Comparison of ENCODE assay signal across 13 mouse cellular contexts in genomic region chr13:89493169-89493568, GRCm38 (mm10). TPM values are rescaled to one million over a fixed set of nuclear protein-coding genes. Genes with fewer than 3 reads are reported as not detected.
DNase-seq lines count a peak whose midpoint lies in the region; ATAC-seq lines count a peak whose summit lies in the region.
"Had no signal": no experiment of that assay in that cellular context is flagged by ENCODE, and none has a peak within 500 bp of the region (broad histone marks: within the 10 kb centered on the region; RNA-seq: fewer than 3 reads in every experiment).

No protein-coding gene starts in this region.

- H3K27ac ChIP-seq in kidney, embryonic 15.5 days: no peak overlapping the region
- H3K27ac ChIP-seq in kidney, embryonic 14.5 days (ENCODE audit: low read depth, low read length): no peak overlapping the region
- no peak overlapping the region for H3K27ac ChIP-seq in hindbrain, embryonic 14.5 days
- H3K27ac ChIP-seq: hindbrain, embryonic 12.5 days; midbrain, embryonic 13.5 days had no signal

- no peaks in the 10 kb centered on the region for H3K4me1 ChIP-seq in kidney, embryonic 15.5 days
- no peaks in the 10 kb centered on the region for H3K4me1 ChIP-seq in kidney, embryonic 14.5 days (ENCODE audit: control insufficient read depth, insufficient read depth, low read length)
- no peaks in the 10 kb centered on the region for H3K4me1 ChIP-seq in hindbrain, embryonic 14.5 days (replicated peaks; ENCODE audit: control insufficient read depth, insufficient read depth, low read length)
- H3K4me1 ChIP-seq: hindbrain, embryonic 12.5 days; midbrain, embryonic 13.5 days had no signal

- no peaks in the 10 kb centered on the region for H3K9me3 ChIP-seq in kidney, embryonic 15.5 days (replicated peaks)
- no peaks in the 10 kb centered on the region for H3K9me3 ChIP-seq in kidney, embryonic 14.5 days (ENCODE audit: control insufficient read depth, low read length)
- H3K9me3 ChIP-seq in hindbrain, embryonic 14.5 days (ENCODE audit: control insufficient read depth, low read length): no peaks in the 10 kb centered on the region
- H3K9me3 ChIP-seq: hindbrain, embryonic 12.5 days; midbrain, embryonic 13.5 days had no signal

- peak; percentile 4 for DNase-seq in liver
- DNase-seq in mesoderm, embryonic 11.5 days (ENCODE audit: low read depth, low spot score): peak; percentile 30
- DNase-seq in hindbrain, embryonic 14.5 days (ENCODE audit: low spot score): no peak
- DNase-seq: cerebellum, postnatal 36 days; gastrocnemius, postnatal 25 days had no signal

- ATAC-seq in kidney, embryonic 15.5 days (replicated peaks; ENCODE audit: low FRiP score): peak; percentile 33; the same call in 1 of the 2 replicates
- ATAC-seq in kidney, embryonic 14.5 days (ENCODE audit: low FRiP score, low TSS enrichment): no peak
- ATAC-seq in common myeloid progenitor, adult 5-6 weeks (replicated peaks; ENCODE audit: low read depth, poor library complexity, severe bottlenecking): peak; percentile 66; the same call in 1 of the 2 replicates
- ATAC-seq in hindbrain, embryonic 14.5 days (ENCODE audit: low FRiP score): no peak
- no peak for ATAC-seq in erythroblast, adult 5-6 weeks (replicated peaks; ENCODE audit: low FRiP score, poor library complexity, severe bottlenecking)
- ATAC-seq: intestine, embryonic 16.5 days; midbrain, embryonic 13.5 days had no signal

- H3K36me3 ChIP-seq in kidney, embryonic 15.5 days: no peaks in the 10 kb centered on the region
- H3K36me3 ChIP-seq in kidney, embryonic 14.5 days (ENCODE audit: control insufficient read depth, insufficient read depth, low read length): no peaks in the 10 kb centered on the region
- no peaks in the 10 kb centered on the region for H3K36me3 ChIP-seq in hindbrain, embryonic 14.5 days (replicated peaks; ENCODE audit: control insufficient read depth, insufficient read depth)
- H3K36me3 ChIP-seq: hindbrain, embryonic 12.5 days; midbrain, embryonic 13.5 days had no signal

- H3K4me3 ChIP-seq in kidney, embryonic 15.5 days (replicated peaks): no peak overlapping the region
- no peak overlapping the region for H3K4me3 ChIP-seq in kidney, embryonic 14.5 days (ENCODE audit: low read length)
- H3K4me3 ChIP-seq in hindbrain, embryonic 14.5 days (replicated peaks; ENCODE audit: low read length): no peak overlapping the region
- H3K4me3 ChIP-seq: hindbrain, embryonic 12.5 days; midbrain, embryonic 13.5 days had no signal

- H3K9ac ChIP-seq in kidney, embryonic 15.5 days: no peak overlapping the region
- H3K9ac ChIP-seq in kidney, embryonic 14.5 days (ENCODE audit: low read depth, low read length): no peak overlapping the region
- H3K9ac ChIP-seq in hindbrain, embryonic 14.5 days: no peak overlapping the region
- H3K9ac ChIP-seq: hindbrain, embryonic 12.5 days; midbrain, embryonic 13.5 days had no signal

- no peaks in the 10 kb centered on the region for H3K27me3 ChIP-seq in kidney, embryonic 15.5 days
- no peaks in the 10 kb centered on the region for H3K27me3 ChIP-seq in kidney, embryonic 14.5 days (ENCODE audit: control insufficient read depth, insufficient read depth, low read length)
- H3K27me3 ChIP-seq in hindbrain, embryonic 14.5 days (ENCODE audit: control insufficient read depth, insufficient read depth, low read length): no peaks in the 10 kb centered on the region
- H3K27me3 ChIP-seq: hindbrain, embryonic 12.5 days; midbrain, embryonic 13.5 days had no signal

- H3K4me2 ChIP-seq in kidney, embryonic 15.5 days: no peak overlapping the region
- H3K4me2 ChIP-seq in kidney, embryonic 14.5 days (replicated peaks; ENCODE audit: low read depth, low read length): no peak overlapping the region
- no peak overlapping the region for H3K4me2 ChIP-seq in hindbrain, embryonic 14.5 days (replicated peaks)
- H3K4me2 ChIP-seq: hindbrain, embryonic 12.5 days; midbrain, embryonic 13.5 days had no signal

RNA-seq across cellular contexts. Expression of gene Hapln1, which starts 46.4 kb away (rescaled TPM):
- 8.9 and 9.8 TPM in 2 replicates for polyA plus RNA-seq in kidney, embryonic 15.5 days (2015; fragmentation: Nextera tagmentation; extraction: Ambion mirVana)
- polyA plus RNA-seq in kidney, embryonic 14.5 days (2014; fragmentation: Nextera tagmentation; extraction: Ambion mirVana): 8.9 and 12.8 TPM in 2 replicates
- not detected in 2 replicates for total RNA-seq in common myeloid progenitor, adult 5-6 weeks (2017)
- polyA plus RNA-seq in hindbrain, embryonic 14.5 days (2014; fragmentation: Nextera tagmentation; extraction: Ambion mirVana): 0.48 and 0.62 TPM in 2 replicates
- total RNA-seq in erythroblast, adult 5-6 weeks (2015; ENCODE audit: low replicate concordance): not detected in 2 replicates
- total RNA-seq in erythroblast, adult 5-6 weeks (2017; ENCODE audit: low replicate concordance): not detected in 2 replicates
- polyA plus RNA-seq: CD4-positive, CD25-positive, alpha-beta regulatory T cell, adult 4 months had no signal

Comparison
In these comparisons a context has a peak if more than half of its experiments do, and no peak if none do; other contexts are left out.
1. ATAC-seq: peak in kidney, embryonic 15.5 days (single experiment) and common myeloid progenitor, adult 5-6 weeks (single experiment); none in kidney, embryonic 14.5 days (single experiment), hindbrain, embryonic 14.5 days (single experiment) and erythroblast, adult 5-6 weeks (single experiment).